Mouse (Mus musculus) heart, postnatal 4 days (tissue): Measurements from ENCODE around the gene Daam2. TPM values are rescaled to one million over a fixed set of nuclear protein-coding genes. Genes with fewer than 3 reads are reported as not detected.
A peak's percentile ranks its signal among the peaks of the same experiment; 100 is the strongest.
"Not testable (repeated sequence)": the region's sequence is repeated elsewhere in the genome, so short reads cannot be mapped to it uniquely, and the experiment has no call there.

ENCODE experiments used
- DNase-seq: peaks from one replicate; pipeline ENCODE4 v3.0.0; 2021
- total RNA-seq, 2 experiments: library from RNA; stranded (reverse); gene quantifications; 2 replicates each; pipeline ENCODE4 v1.2.3; 2021

The Daam2 gene
- total RNA-seq, 2 experiments from 2014 or later = 16.0 to 18.5 TPM

DNA sequence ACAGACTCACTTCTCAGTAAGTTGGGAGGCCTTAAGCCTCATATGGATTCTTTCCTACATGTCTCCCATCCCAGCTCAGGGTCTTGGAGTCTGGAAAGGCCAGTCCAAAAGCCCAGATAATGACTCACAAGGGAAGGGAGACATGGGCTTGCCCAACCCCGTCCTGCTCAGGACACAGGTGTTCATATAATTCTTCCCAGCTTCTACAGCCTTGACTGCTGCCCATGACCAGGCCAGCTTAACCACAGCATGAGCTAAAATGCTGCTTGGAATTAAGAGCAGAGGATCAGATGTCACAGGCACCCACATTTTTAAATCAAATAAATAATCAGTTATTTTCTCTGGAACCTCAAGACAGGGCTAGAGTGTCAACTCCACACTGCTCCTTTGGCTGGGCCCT is 89.0 kb downstream of the Daam2 start:
- no peak for DNase-seq

DNA sequence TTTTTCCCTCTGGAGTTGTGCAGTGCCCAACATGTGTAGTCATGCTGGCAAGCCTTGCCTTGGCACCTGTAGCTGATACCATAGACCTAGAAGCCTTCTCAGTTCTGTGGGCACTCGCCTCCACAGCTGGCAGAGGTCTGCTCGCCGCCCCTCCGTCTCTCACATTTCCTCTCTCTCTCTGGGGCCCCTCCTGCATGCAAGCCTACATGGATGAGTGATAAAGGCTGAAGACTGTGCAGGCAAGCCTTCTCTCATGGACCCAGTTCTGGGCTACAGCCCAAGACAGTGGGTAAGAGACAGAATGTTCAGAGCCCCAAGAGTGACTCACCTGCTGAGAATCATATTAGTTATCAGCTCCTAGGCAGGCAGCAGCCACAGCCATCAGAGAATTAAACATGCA is 90.1 kb downstream of the Daam2 start:
- no peak for DNase-seq

DNA sequence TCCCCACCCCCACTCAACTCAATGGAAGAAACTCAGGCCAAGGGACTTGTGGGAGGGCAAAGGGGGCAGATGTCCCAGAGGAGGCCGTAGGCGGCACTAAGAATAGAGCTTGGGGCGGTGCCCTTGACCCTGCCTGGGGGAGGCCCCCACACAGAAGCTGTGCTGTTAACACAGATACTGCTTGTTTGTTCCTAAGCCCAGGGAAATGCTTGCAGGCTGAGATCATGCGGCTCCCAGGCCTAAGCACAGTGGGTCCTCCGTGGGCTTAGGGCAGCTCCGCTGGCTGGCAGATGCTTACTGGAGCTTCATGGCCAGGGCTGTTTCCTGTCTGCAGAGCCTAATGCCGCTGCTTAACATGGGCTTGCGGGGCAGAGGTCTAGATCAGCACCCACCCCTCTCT is 91.5 kb downstream of the Daam2 start:
- DNase-seq = peak; percentile 64

DNA sequence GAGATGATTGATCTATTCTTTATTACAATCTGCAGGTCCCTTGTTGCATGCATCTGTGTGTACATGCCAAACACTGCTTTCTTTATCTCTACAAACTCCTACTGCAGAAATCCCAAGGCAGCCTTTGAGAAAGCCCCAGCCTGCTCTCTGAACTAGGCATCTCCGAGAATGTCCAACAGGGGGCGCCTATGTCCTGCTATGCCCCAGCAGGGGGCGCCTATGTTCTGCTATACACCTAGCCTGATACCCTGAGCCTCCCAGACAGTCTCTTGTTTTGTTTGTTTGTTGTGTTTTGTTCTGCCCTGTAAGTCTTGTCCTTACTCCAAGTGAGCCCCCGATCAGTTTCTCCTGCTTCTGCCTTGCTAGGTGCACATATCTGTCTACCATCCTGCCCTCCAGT is 95.9 kb downstream of the Daam2 start:
- DNase-seq = peak; percentile 90

DNA sequence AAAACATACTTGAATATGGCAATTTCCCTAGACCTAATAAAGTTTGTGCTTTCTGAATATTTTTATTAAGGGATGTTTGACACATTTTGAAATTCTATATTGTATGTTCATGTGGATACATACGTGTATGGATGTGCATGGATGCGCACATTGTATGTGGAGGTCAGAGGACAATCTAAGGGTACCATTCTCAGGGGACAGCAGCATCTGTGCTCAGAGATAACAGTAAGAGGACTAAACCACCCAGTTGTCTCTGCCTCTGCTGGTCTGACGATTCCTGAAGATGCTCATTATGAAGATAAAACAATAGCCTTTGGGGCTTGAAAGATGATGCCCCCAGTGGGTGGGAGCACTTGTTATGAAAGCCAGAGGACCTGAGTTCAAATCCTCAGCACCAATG is 99.3 kb downstream of the Daam2 start:
- no peak for DNase-seq

DNA sequence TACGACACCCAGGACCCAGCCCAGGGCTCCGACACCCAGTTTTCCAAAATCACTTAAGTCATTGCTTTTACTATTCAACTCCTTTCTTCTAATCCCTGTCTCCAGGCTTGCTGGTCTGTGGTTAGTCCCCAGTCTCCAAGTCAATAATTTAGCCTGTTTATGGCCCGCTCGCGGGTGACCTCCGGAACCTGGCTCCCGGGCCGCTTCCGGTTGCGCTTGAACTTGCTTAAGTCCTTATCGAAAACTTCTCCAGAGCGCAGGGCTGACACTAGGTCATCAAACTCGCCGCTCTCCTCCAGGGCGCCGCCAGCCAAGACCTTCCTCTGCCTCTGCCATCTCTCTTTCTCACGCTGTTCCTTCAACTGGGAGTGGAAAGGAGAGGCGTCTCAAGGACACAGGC is 105.8 kb downstream of the Daam2 start:
- no peak for DNase-seq

DNA sequence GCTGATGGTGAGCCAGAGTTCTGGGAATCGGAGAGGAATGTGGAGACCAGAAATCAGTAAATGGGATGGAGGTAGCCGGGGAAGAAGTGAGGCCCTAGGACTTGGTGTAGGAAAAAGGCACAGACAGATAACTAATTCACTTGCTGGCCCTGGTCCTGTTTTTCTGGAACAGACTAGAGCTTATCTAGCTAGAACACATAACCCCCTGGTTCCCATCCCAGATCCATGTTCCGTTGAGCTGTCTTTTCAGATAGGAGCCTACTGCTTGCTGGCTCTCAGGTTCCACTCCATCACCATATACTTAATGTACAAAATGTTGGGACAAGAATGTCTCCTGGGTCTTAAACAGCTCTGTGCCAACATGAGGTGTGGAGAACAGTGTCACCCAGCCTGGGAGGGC is 106.3 kb downstream of the Daam2 start:
- no peak for DNase-seq

DNA sequence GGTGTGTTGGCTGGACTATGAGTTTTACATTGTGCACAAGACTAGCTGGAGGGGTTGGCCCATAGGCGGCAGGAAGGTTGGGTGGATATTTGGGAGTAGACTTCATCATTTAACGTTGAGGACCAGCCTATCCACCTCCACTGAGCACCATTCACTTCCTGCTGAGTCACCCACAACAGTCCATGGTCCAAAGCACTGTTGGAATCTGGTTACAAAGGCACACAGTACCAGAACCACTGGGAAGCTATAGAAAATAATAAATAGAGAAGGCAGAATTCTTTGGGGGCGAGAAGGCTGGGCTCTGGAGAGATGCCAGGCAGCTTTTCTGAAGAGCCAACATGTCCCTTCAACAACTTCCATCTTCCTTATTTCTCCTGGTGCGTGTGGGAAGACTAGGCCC is 107.8 kb downstream of the Daam2 start:
- no peak for DNase-seq

DNA sequence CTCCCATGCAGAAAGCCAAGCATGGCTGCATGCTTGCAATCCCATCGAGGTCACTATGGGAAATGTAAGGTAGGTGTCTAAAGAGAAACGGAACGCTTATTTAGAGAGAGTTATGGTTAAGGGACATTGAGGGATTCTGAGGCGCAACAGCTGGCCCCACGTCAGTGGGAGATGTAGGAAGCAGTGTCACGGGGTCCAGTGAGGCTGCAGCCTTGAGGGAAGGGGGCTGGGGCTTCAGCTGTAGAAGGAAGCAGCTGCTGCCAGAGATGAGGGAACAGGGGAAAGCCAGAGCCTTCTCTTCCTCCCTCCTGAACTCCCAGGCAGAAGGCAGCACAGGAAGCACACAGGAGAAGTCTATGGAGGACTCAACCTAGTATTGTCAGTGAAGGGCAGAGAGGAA is 113.2 kb downstream of the Daam2 start:
- DNase-seq = peak; percentile 36

DNA sequence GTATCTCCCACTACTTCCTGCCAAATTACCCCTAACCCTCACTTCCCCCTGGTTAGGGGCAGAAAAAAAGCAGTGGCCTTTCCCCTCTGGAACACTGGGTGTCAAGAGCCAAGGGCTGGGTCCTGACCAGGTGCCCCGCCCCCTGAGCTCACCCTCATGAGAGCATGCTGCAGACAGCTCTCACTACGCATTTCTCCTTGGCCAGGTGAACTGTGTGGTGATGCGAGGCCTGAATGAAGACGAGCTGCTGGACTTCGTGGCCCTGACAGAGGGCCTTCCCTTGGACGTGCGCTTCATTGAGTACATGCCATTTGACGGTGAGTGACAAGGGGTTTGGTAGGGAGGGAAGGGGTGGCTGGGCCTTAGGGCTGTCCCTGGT is 114.9 kb downstream of the Daam2 start:
- DNase-seq = no peak

DNA sequence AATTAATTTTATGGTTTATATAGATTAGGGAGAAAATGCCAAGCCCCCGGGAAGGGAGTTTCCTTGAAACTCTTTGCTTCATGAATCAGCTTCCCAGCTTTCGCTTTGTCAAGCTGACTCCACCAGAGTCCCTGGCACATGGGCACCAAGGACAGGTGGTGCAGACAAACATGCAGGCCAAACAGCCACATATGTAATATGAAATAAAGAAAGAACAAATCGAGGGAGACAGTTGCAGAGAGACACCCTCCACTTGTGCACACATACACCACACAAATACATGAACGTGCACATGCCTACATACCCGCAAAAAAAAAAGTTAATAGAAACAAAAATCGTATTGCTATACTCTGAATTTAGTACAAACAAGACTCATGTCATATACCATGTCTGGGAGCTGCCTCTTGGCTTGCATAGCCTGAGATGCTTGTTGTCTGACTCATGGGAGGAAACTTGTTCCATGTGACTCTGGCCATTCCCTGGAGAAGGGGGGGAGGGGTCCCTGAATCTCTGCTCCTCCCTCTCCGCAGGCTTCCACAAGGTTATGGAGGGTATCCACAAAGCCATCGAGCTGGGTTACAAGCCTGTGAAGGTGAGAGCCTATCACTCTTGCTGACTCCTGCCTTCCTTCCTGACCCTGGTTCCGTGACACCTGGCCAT is 115.4 kb downstream of the Daam2 start:
- DNase-seq = peak; percentile 72

DNA sequence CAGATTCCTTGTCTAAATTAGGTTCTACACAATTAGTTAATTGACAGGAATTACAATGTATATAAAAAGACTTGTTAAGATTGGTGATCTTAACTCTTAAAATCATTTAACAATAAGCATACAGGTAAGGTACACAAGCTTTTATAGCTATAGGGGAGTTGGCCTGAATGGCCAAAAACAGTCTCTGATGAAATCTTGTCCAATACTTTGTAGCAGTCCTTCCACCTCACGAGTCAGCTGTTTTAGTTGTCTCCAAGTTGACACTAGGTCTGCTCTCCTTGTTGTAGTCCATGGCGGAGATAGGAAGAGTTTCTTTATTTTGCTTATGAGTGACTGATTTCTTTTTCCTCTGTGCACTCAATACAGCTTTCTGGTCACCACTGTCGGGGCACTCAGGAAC is 121.3 kb downstream of the Daam2 start:
- DNase-seq = not testable (repeated sequence)

DNA sequence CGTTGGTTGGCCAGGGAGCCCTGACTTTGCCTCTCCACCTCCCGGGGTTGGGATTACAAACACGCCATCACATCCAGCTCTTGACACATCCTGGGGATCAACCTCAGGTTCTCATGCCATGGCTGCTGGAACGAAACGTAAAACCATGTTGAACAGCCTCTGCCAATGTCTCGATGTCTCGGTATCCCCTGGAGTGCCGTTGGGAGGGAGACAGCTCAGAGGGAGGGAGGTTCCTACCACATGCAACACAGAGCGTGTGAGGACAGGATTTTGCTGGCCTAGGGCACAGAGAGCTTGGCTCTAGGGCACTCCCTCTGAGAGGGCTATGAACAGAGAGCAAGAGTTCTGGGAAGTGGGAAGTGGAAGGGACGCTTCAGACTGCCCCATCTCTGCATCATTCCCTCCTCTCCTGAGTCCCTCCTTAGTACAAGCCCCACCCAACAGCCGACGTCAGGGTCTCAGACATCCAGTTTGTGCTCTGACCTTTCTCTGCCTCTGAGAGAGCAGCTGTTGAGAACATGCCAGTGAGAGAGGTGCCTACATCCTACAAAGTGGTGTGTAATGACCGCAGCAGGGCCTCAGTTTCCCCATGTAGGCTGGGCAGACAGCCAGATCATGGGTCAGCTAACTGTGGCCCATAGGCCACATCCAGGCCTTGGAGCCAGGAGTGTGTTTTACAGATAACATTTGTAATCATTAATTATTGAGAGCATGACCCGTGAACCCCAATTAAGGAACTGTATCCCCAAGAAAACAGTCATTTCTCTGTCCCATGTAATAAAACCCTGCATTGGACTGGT is 123.6 kb downstream of the Daam2 start:
- no peak for DNase-seq

DNA sequence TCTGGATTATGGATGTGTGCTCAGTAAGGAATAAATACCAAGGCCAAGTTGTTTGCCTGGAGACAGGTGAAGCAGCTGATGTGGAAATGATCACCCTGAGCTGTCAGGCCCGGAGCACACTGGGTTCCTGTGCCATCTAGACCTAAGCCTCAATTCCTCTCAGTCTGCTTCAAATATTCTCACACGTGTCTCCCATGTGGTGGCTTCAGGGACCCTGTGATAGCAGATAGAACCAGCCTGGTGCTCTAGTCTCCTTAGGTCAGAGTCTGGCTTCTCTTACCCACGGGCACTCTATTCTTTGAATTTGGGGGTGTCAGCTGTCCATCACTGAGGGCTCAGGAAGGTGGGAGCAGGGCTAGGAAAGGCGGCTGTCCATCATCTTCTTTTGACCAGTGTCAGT is 124.4 kb downstream of the Daam2 start:
- no peak for DNase-seq

DNA sequence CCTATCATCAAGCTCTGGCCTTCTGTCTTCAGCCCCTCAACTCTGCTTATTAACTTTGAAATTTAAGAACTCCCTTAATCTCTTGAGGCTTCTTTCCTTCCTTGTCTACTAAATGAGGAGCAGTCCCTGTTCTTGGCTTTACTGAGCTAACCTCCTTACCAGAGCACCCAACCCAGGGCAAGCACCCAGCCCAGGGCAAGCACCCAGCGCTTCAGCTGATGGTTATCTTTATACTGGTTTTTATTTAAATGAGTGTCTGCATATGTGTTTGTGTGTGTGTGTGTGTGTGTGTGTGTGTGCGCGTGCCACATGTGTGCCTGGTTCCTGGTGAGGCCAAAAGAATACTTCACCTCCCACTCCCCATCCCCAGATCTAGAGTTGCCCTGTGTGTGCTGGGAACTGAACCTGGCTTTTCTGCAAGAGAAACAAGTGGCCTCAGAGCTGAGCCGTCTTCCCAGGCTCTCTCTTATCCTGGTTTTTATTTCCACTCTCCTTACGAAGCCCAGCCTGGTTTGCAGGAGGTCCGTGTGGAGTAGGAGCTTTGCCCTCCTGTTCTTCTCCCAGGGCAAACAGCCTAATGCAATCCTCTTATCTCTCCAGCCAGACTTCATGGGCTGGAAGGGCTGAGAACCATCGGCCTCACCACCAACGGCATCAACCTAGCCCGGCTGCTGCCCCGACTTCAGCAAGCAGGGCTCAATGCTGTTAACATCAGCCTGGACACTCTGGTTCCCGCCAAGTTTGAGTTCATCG is 125.1 kb downstream of the Daam2 start:
- DNase-seq = peak; percentile 1

DNA sequence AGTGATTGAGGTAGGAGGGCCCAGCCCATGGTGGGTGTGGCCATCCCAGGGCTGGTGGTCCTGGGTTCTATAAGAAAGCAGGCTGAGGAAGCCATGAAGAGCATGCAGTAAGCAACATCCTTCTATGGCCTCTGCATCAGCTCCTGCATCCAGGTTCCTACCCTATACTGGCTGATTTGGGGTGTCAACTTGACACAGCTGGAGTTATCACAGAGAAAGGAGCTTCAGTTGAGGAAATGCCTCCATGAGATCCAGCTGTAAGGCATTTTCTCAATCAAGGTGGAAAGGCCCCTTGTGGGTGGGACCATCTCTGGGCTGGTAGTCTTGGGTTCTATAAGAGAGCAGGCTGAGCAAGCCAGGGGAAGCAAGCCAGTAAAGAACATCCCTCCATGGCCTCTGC is 126.8 kb downstream of the Daam2 start:
- peak; percentile 2 for DNase-seq

DNA sequence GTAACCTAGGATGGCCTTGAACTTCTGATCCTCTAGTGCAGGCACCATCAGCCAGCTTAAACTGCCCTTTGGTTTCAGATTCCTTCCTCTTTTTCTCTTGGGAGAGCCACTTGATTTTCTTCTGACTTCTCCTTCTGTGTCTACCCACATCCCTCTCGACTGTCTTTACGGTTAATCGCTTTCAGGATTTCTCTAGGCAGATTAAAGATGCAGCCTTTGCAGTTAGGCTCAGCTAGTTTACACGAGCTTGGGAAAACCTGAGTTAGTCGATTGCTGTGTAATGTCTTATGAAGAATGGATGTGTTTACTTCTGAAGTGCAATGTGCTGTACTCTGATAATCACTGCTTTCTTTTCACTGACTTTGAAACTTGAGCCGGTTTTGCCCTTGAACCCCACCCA is 127.5 kb downstream of the Daam2 start:
- DNase-seq = peak; percentile 0

DNA sequence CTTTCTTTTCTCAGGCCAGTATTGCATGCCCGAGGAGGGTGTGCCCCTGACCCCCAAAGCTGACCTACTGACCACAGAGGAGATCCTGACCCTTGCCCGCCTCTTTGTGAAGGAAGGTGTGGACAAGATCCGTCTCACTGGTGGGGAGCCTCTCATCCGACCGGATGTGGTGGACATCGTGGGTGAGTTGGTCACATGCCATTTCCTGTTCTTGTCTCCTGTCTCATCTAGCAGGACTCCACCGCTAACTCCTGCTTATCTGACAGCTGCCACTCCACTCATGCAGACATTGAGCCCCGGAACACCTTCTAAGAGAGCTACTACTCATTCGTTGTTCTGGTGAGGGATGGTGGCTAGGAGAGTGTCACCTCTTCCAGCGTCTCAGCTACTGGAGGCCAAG is 129.1 kb downstream of the Daam2 start:
- DNase-seq = peak; percentile 2

DNA sequence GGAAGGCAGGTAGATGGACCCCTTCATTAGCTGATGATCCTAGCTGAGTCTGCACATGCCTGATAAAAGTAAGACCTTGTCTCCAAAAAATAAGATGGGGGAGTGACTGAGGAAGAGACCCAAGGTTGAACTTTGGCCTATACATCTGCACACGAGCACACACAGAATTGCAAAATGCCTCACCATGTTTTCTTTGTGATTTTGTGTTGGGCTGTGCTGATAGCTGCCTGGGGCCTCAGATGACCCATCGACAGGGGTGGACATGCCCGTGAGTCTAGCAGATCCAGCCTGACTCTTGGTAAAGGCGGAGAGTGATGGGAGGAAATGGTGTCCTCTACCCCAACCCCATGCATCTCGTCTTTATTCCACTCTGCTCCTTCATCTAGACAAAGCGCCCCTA is 129.9 kb downstream of the Daam2 start:
- peak; percentile 4 for DNase-seq

DNA sequence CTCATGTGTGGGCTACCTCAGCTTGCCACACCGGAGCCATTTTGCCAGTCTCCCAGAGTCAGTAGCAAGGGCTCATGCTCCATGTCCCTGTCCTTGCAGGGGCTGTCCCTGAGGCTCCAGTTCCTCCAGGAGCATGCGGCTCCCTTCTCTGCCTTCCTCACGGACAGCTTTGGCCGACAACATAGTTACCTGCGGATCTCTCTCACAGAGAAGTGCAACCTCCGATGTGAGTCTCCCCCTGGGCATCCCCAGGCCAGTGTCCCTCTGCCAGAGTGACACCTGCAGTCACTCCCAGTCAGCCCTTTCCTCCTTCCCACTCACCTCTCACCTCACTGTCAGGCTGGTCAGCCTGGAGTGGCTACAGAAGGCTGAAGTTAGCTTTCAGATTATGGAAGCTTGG is 131.1 kb downstream of the Daam2 start:
- DNase-seq = peak; percentile 3

DNA sequence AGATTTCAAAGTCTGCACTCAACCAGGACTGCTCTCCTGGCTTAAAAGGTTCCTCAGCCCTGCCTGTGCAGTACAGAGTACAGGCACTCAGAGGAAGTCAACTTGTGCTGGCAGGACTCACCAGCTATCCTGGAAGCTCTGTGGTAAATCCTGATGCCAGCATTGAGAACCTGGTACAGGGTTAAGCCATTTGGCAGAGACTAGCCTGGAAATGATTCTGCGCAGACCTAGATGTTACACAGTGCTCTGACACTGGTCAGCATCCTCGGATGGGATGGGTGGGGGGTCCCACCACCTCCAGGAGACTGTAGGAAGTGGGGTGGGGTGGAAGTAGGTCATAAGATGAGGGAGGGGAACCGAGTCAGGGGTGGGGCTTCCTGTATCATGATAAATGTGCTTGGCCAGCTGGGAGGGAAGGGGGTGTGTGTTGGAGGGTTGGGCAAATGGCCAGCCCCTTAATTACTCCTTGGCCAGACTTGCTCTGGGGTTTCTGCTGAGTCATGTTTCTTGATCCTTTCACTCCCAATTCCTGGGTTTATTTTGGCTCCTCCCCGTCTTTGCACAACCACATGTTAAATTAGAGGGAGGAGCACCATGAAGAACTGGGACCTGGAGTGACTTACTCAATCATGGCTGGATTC is 132.0 kb downstream of the Daam2 start:
- DNase-seq = peak; percentile 71

DNA sequence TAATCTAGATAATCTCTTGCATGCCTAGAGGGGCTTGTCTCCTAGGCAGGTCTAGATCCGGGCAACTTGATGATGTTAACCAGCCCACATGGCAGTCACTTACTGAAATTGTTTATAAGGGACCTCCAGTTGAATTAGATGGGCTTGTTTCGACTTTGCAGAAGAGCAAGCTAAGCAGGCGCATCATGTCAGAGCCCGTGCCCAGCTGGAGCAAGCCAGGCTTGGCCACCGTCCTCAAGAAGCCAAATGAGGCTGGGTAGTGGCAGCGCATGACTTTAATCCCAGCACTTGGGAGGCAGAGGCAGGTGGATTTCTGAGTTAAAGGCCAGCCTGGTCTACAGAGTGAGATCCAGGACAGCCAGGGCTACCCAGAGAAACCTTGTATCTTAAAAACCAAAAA is 133.0 kb downstream of the Daam2 start:
- DNase-seq = no peak

DNA sequence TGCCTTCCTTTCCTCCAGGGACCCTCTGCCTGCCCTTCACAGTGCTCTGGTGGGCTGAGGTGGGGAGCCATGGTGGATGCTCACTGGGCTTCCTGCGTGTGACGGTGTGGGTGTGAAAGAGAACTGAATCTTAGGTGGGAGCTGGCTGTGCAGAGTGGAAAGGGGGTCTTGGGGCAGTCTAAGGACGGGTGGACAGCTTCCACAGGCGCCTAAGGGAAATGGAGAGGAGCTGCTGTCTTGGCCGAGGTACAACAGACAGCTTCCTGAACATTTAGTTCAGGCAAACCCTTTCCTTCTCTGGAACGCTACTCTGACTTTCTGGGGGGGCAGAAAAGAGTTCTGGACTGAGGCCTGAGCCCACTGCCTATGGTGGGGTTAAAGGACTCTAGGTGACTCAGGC is 134.0 kb downstream of the Daam2 start:
- no peak for DNase-seq
